Mouse (Mus musculus) heart, adult 8-10 months (tissue): ENCODE data around the gene AC161166.1. TPM values are rescaled to one million over a fixed set of nuclear protein-coding genes. Genes with fewer than 3 reads are reported as not detected.
"Not testable (repeated sequence)": the region's sequence is repeated elsewhere in the genome, so short reads cannot be mapped to it uniquely, and the experiment has no call there.

Experiments used
- DNase-seq: peaks from one replicate; pipeline ENCODE4 v3.0.0; 2022; ENCODE audit warnings: low spot score
- total RNA-seq, 4 experiments: library from RNA; stranded (reverse); gene quantifications; 2 replicates each; pipeline ENCODE4 v1.2.4; 2022

Gene AC161166.1
- total RNA-seq, 4 experiments from 2014 or later = not detected

GRCm38 (mm10) chr7:24486654-24487130 lies 25.6 kb downstream of the AC161166.1 start:
- DNase-seq = no peak

DNA sequence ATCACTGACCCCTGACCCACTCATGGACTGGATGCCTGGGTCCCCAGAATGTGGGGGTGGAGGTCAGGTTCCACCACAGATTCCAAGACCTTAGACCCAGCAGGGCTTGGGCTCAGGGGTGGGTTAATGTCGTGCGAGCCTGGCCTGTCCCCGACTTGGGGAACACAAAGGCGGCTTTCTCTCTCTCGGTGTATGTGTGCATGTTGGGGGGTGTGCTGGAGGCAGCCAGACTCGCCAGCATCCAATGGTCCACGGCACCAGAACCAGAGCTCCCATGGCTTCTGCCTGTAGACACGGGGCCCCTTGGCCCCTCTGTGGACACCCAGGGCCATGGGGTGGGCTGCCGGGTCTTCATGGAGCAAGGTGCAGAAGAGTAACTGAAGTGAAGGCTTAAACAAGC lies 26.8 kb downstream of the AC161166.1 start:
- DNase-seq = no peak

- not testable (repeated sequence) for DNase-seq
These were observed 29.0 kb downstream of the AC161166.1 start for GRCm38 (mm10) chr7:24483291-24483690.

DNA sequence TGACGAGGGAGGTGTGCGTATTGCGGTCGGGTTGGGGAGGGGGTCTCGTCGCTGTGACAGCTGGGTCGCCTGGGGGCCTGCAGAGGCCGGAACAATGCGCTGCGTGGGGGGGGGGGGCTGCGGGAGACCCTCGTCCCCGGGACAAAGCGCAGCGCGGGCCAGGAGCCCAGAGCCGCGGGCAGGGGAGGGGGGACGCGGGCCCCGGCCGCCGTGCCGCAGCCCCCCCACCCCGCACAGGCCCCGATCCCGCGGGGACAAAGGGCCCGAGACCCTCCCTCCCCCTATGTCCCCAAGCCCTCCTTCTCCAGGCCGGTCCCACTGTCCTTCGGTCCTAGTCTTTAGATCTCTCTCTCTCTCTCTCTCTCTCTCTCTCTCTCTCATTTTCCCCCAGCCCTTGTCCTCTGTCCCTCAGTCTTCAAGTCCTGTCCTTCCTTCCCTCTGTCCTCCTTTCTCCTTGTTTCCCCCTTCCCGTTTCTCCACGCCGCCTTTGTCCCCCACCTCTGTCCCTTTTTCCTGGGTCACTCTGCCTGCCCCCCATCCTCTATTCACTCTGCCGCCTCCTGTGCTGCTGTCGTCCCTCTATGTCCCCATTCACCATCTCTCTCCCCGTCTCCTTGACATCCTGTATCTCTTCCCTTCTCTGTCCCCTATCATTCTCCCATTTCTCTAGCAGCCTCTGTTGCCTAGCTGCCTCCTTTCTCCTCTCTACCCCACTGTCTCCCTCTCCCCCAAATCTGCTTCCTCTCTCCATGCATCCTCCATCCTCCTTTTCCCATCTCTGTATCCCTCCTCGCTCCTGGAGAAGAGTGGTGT lies 29.8 kb downstream of the AC161166.1 start:
- DNase-seq = no peak

DNA sequence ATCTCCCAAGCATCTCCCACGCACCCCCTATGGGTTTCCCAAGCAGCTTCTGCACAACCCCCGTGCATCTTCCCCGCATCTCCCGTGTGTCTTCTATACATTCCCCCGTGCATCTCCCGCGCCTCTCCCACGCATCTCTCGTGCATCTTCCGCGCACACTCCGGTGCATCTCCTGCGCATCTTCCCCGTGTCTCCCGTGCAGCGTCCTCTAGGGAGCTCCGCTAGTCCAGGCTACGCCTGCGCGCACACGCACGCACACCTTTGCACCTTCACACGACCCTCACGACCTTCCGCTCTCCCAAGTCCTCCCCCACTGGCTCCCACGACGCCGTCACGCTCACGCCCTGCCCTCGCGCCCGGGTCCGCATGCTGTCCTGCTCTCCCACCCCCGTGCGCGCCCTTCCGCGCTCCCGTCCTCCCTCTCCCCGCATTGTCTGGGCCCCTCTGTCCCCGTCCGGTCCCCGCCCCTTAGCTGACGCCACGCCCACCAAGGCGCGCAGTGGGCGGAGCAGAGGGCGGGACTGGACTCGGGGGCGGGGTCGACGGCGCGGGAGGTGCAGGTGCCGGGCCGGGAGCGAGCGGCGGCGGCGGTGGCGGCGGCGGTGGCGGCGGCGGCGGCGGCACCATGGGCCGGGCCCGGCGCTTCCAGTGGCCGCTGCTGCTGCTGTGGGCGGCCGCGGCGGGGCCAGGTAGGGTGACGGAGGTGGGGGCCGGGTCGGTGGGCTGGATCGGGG lies 30.6 kb downstream of the AC161166.1 start, which contains the start of gene Cadm4:
Gene Cadm4, plus strand, starts transcription at position 550 of the 734 bp plus-strand sequence.
- peak; percentile 63 for DNase-seq

DNA sequence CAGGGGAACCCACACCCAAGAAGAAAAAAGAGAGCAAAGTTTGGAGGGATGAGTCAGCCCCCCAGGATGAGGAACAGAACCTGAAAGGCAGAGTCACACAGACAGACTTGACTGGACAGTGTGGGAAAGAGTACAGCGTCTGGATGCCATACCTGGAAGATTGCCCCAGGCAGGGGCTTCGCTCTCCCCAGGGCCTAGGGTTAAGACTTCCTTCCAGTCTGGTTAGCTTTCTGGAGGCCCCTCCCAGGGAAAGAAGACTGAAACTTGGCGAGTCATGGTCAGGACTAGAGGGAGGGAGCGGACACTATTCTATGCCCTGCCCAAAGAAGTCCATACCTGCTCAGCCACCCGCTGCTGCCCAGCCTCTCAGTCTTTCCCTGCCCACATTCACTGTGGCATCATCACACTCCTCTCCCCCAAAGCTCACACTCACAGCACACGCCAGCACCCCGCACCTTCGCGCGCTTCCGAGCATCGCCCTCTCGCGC lies 31.2 kb downstream of the AC161166.1 start:
- no peak for DNase-seq

DNA sequence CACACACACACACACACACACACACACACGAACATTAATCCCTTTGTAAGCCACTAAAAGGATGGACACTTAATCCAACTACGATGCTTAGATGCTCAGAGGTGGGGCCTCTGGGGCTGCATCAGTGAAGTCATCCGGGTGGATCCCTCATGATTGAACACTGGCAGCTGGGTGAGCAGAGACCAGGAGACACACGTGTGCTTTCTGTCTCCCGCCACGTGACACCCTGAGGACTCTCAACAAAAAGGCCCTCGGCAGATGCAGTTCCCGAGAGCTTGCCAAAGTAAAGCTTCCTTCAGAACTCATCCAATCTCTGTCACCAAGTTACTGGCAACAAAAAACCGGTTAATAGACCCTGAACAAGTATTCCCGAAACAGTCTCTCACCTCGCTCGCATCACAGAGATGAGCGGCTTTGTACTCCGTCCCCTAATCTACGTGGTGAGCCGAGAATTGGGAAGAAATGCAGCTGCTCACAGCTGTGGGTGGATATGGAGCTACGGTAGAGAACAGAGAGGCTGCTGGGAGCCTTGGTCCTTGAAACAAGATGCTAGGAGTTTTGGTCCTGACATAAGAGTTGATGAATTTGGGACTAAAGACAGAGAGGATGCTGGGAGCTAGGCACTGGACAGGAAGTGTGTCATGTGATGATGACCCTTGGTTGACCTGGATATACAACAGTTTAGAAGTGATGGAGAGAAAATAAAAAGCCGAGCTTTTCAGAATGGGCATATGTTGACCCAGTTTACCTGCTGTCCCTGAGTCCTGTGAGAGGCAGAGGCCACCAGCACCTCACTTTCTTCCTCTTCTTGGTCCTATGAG lies 31.9 kb downstream of the AC161166.1 start:
- DNase-seq = peak; percentile 21

DNA sequence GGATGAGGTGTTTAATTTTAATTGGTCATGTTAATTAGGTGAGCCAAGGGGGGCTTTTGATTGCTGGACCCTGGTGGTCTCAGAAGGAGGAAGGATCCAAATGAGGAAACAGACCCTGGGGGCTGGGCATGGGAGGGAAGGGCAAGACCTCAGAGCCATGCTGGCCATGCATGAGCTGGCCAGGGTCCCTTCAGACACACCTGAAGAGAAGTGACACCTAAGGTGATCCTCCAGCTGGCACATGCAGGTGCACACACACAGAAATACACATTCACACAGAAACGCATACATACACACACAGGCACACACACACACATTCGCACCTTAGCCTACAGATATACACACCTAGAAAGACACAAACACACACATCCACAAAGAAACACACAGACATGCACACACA lies 32.6 kb downstream of the AC161166.1 start:
- no peak for DNase-seq

DNA sequence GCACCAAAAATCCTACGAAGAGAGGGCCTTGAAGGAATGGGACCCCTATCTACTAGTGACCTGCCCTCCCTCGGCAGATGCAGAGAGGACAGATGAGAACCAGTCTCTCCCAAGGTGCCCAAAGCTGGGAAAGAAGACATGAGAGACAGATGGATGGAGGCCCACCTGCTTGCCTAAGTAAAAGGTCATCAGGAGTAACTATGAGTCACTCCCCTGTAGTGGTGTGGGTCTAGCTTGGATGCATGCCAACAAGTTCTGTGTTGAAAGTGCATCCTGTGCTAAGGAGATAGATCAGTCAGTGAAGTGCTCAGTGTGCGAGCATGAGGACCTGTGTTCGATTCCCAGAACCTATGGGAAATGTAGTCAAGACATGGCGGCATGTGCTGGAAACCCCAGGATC lies 33.3 kb downstream of the AC161166.1 start:
- DNase-seq = no peak

DNA sequence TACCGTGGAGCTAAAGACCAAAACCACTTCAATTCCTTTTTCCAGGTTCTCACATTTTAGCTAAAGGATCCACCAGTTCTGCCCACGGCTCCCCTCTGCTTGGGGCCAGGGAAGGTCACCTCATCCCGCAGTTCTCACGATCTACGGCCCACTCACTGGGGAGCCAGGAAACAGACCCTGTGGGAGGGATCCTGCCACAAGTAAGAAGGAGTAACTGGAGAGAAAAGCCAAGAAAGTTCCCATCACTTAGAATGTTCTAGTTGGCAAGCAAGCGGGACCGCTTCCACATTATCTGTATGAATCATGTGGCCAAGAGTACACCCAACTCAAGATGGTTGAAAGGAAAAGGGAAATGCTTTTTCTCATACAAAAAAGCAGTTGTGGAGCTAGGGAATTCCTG lies 35.4 kb downstream of the AC161166.1 start:
- no peak for DNase-seq

DNA sequence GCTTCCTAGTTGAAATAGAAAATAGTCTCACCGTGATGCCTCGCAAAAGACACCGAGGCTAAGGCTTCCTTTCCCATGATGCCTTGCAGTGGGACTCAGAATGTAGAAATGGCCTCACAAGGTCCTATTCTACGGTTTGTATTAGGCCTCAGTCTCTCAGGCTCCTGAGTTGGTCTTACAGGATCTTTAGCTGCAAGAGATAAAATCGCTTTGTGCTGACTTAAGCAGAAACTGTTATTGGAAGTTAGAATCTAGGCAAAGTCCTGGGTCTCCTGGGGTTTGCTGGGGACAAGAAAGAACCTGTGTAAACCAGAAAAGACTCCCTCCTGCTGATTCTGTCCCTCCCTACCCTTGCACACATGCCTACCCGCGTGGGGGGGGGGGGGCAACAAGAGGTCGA lies 35.9 kb downstream of the AC161166.1 start:
- DNase-seq = no peak

- no peak for DNase-seq
These were observed 37.3 kb downstream of the AC161166.1 start for GRCm38 (mm10) chr7:24474811-24475506.

DNA sequence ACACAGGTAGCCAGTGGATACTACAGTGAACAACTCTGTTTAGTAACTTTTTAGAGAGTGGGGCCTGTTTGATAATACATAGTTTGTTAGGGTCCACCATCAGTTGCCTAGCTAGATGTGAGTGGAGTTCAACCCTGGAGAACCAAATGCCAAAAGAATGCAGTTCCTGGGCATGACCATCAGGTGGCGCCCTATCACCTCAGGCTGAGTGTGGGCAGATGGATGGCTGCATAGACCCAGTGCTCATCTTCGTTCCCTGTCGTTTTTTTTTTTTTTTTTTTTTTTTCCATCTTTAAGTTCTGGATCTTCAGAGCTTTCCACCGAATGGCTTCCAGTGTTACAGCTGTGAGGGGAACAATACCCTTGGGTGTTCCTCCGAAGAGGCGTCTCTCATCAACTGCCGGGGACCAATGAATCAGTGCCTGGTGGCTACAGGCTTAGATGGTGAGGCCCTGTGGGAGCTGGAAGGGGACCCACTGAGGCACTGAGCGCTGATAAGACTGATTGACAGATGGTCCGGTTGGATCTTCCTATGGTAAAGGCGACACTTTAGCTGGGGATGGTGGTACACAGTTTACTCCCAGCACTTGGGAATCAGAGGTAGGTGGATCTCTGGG lies 38.2 kb downstream of the AC161166.1 start:
- peak; percentile 57 for DNase-seq

GRCm38 (mm10) chr7:24472937-24473336 lies 39.3 kb downstream of the AC161166.1 start:
- no peak for DNase-seq

- no peak for DNase-seq
These were observed 39.8 kb downstream of the AC161166.1 start for GRCm38 (mm10) chr7:24472442-24472841.

- DNase-seq = no peak
These were observed 41.9 kb downstream of the AC161166.1 start for GRCm38 (mm10) chr7:24470356-24470755.

- DNase-seq = no peak
These were observed 43.1 kb downstream of the AC161166.1 start for GRCm38 (mm10) chr7:24469126-24469525.

GRCm38 (mm10) chr7:24467886-24468285 lies 44.4 kb downstream of the AC161166.1 start:
- DNase-seq = no peak

GRCm38 (mm10) chr7:24466835-24467234 lies 45.4 kb downstream of the AC161166.1 start:
- DNase-seq = no peak
